Mouse (Mus musculus): Measurements from ENCODE around the gene Card10.

DNA sequence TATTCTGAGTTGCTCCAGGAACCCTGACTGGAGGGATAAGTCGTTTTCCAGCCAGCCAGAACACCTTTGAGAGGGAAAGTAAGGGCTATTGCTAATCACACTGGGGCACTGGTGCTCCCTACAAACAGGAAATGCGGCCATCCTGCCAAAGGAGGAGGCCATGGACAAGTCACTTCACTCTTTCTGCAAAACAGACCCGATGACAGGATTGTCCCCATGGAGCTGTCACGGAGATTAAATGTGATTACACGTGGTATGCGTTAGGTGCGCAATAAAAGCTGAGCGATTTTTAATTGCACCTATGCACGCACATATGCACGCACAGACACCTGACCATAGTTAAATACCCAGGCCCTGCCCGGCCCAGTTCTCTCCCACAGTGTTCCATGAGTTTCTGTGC, 37.9 kb upstream of the Card10 start:
- TF ChIP-seq CHD2 (IDR thresholded peaks at IDR 0.05; ENCODE audit: low read depth, low read length) (no peak), HCFC1 (IDR thresholded peaks at IDR 0.05; ENCODE audit: borderline replicate concordance, insufficient read depth, low read length) (no peak)
